Mouse (Mus musculus): Measurements from ENCODE around the gene Col18a1. TPM values are rescaled to one million over a fixed set of nuclear protein-coding genes. Genes with fewer than 3 reads are reported as not detected.
A peak's percentile ranks its signal among the peaks of the same experiment; 100 is the strongest.

Col18a1 gene
- total RNA-seq, 1 experiment, result 414 TPM

DNA sequence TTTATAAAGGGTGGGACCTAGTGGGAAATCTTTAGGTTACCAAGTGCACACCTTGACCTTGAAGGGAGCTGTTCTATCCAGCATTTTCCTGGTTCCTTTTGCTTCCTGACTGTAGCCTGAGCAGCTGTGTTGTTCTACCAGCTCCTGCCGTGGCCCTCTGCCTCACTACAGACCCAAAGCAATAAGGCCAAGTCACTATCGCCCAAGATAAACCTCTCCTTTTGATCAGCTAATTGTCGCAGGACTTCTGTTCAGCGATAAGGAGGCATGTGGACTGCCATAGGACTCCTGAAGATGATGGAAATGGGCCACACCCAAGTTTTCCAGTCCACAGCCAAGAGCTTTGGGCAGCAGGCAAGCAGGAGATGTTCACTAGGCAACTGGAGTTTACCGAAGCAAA is 142.1 kb downstream of the Col18a1 start:
- Histone ChIP-seq H3K4me3 (ENCODE audit: insufficient read depth in 1 of 2, low read depth in 1 of 2, low read length in 2 of 2, poor library complexity in 1 of 2, severe bottlenecking in 1 of 2) (no peak overlapping the region), H3K4me1 (ENCODE audit: control insufficient read depth in 2 of 2, insufficient read depth in 2 of 2, low read length in 2 of 2, poor library complexity in 1 of 2) (0 out of 4 replicates have a peak, but pooled peaks cover 0 to 2% of the 10 kb centered on the region in 2 experiments), H3K27ac (ENCODE audit: insufficient read depth, low read depth, low read length, poor library complexity, severe bottlenecking) (no peak overlapping the region), H3K9ac (ENCODE audit: insufficient read depth, low read depth, low read length, poor library complexity, severe bottlenecking) (no peak overlapping the region), H3K36me3 (ENCODE audit: control insufficient read depth, insufficient read depth, low read length, poor library complexity, severe bottlenecking) (no peaks in the 10 kb centered on the region), H3K9me3 (ENCODE audit: control insufficient read depth, insufficient read depth, low read depth, low read length) (no peaks in the 10 kb centered on the region)
- no peak for TF ChIP-seq HCFC1 (IDR thresholded peaks at IDR 0.05; ENCODE audit: borderline replicate concordance, insufficient read depth, low read length)
- TF ChIP-seq ZNF384 (IDR thresholded peaks at IDR 0.05; ENCODE audit: low read depth, low read length), result no peak
- no peak for TF ChIP-seq MAFK (IDR thresholded peaks at IDR 0.05; ENCODE audit: insufficient read depth, low read depth, low read length)
- TF ChIP-seq CHD2 (IDR thresholded peaks at IDR 0.05; ENCODE audit: low read depth, low read length), result no peak
- no peak for TF ChIP-seq ZC3H11A (IDR thresholded peaks at IDR 0.05; ENCODE audit: borderline replicate concordance, low read depth, low read length)
- in situ Hi-C loops (cut with MboI; ENCODE audit: low sequenced_read_pairs in 2 of 2, unreplicated experiment in 2 of 2), result loop anchor here in 1 of 2 experiments (10.0 kb wide), 1 partner anchor 189 kb away; no protein-coding TSS in a partner anchor
- DNase-seq (ENCODE audit: low read depth, low spot score), result no peak

- no peaks in the 10 kb centered on the region for H3K36me3 ChIP-seq (ENCODE audit: control insufficient read depth, insufficient read depth, low read length, poor library complexity, severe bottlenecking)
Measured at GRCm38 (mm10) chr10:77022301-77023130, 143.8 kb downstream of the Col18a1 start.

GRCm38 (mm10) chr10:77021399-77022052 is 144.8 kb downstream of the Col18a1 start:
- peaks cover 0 to 7% of the 10 kb centered on the region in 2 experiments; a peak in 2 of 4 replicates for H3K4me1 ChIP-seq (ENCODE audit: control insufficient read depth in 2 of 2, insufficient read depth in 2 of 2, low read length in 2 of 2, poor library complexity in 1 of 2)
- no peaks in the 10 kb centered on the region for H3K9me3 ChIP-seq (ENCODE audit: control insufficient read depth, insufficient read depth, low read depth, low read length)
- peak; percentile 91 for DNase-seq (ENCODE audit: low read depth, low spot score)
- H3K4me3 ChIP-seq (ENCODE audit: insufficient read depth in 1 of 2, low read depth in 1 of 2, low read length in 2 of 2, poor library complexity in 1 of 2, severe bottlenecking in 1 of 2), result peak overlapping the region; percentile 31 to 51
- in situ Hi-C loops (cut with MboI; ENCODE audit: low sequenced_read_pairs in 2 of 2, unreplicated experiment in 2 of 2), result loop anchor here in 1 of 2 experiments (10.0 kb wide), 1 partner anchor 187 kb away; no protein-coding TSS in a partner anchor
- TF ChIP-seq HCFC1 (IDR thresholded peaks at IDR 0.05; ENCODE audit: borderline replicate concordance, insufficient read depth, low read length), result 0 out of 2 replicates have a peak, but pooled peaks have one; percentile 33
- no peak for TF ChIP-seq MAFK (IDR thresholded peaks at IDR 0.05; ENCODE audit: insufficient read depth, low read depth, low read length)
- peak; percentile 96 for TF ChIP-seq ZC3H11A (IDR thresholded peaks at IDR 0.05; ENCODE audit: borderline replicate concordance, low read depth, low read length)
- no peak for TF ChIP-seq ZNF384 (IDR thresholded peaks at IDR 0.05; ENCODE audit: low read depth, low read length)
- H3K9ac ChIP-seq (ENCODE audit: insufficient read depth, low read depth, low read length, poor library complexity, severe bottlenecking), result peak overlapping the region; percentile 61; the same call in 1 of the 2 replicates
- H3K27ac ChIP-seq (ENCODE audit: insufficient read depth, low read depth, low read length, poor library complexity, severe bottlenecking), result no peak overlapping the region
- H3K36me3 ChIP-seq (ENCODE audit: control insufficient read depth, insufficient read depth, low read length, poor library complexity, severe bottlenecking), result no peaks in the 10 kb centered on the region

More at GRCm38 (mm10) chr10:77022301-77023130, 143.8 kb downstream of the Col18a1 start:
- in situ Hi-C loops (cut with MboI; ENCODE audit: low sequenced_read_pairs in 2 of 2, unreplicated experiment in 2 of 2), result loop anchor here in 1 of 2 experiments (10.0 kb wide), 1 partner anchor 188 kb away; no protein-coding TSS in a partner anchor
- H3K9me3 ChIP-seq (ENCODE audit: control insufficient read depth, insufficient read depth, low read depth, low read length), result no peaks in the 10 kb centered on the region
- H3K4me3 ChIP-seq (ENCODE audit: insufficient read depth in 1 of 2, low read depth in 1 of 2, low read length in 2 of 2, poor library complexity in 1 of 2, severe bottlenecking in 1 of 2), result no peak overlapping the region
- TF ChIP-seq ZNF384 (IDR thresholded peaks at IDR 0.05; ENCODE audit: low read depth, low read length) (no peak), HCFC1 (IDR thresholded peaks at IDR 0.05; ENCODE audit: borderline replicate concordance, insufficient read depth, low read length) (no peak), ZC3H11A (IDR thresholded peaks at IDR 0.05; ENCODE audit: borderline replicate concordance, low read depth, low read length) (no peak), MAFK (IDR thresholded peaks at IDR 0.05; ENCODE audit: insufficient read depth, low read depth, low read length) (no peak), CHD2 (IDR thresholded peaks at IDR 0.05; ENCODE audit: low read depth, low read length) (no peak)
- no peak for DNase-seq (ENCODE audit: low read depth, low spot score)
- H3K4me1 ChIP-seq (ENCODE audit: control insufficient read depth in 2 of 2, insufficient read depth in 2 of 2, low read length in 2 of 2, poor library complexity in 1 of 2), result 0 out of 4 replicates have a peak, but pooled peaks cover 0 to 2% of the 10 kb centered on the region in 2 experiments
- no peak overlapping the region for H3K27ac ChIP-seq (ENCODE audit: insufficient read depth, low read depth, low read length, poor library complexity, severe bottlenecking)
- H3K9ac ChIP-seq (ENCODE audit: insufficient read depth, low read depth, low read length, poor library complexity, severe bottlenecking), result no peak overlapping the region

GRCm38 (mm10) chr10:77017662-77018061 is 148.7 kb downstream of the Col18a1 start:
- Histone ChIP-seq H3K27ac (ENCODE audit: insufficient read depth, low read depth, low read length, poor library complexity, severe bottlenecking) (no peak overlapping the region), H3K9ac (ENCODE audit: insufficient read depth, low read depth, low read length, poor library complexity, severe bottlenecking) (no peak overlapping the region), H3K36me3 (ENCODE audit: control insufficient read depth, insufficient read depth, low read length, poor library complexity, severe bottlenecking) (no peaks in the 10 kb centered on the region), H3K4me3 (ENCODE audit: insufficient read depth in 1 of 2, low read depth in 1 of 2, low read length in 2 of 2, poor library complexity in 1 of 2, severe bottlenecking in 1 of 2) (no peak overlapping the region), H3K4me1 (ENCODE audit: control insufficient read depth in 2 of 2, insufficient read depth in 2 of 2, low read length in 2 of 2, poor library complexity in 1 of 2) (peaks cover 1 to 11% of the 10 kb centered on the region in 2 experiments; a peak in 2 of 4 replicates), H3K9me3 (ENCODE audit: control insufficient read depth, insufficient read depth, low read depth, low read length) (no peaks in the 10 kb centered on the region)
- in situ Hi-C loops (cut with MboI; ENCODE audit: low sequenced_read_pairs in 2 of 2, unreplicated experiment in 2 of 2), result loop anchor here in 1 of 2 experiments (10.0 kb wide), 1 partner anchor 183 kb away; no protein-coding TSS in a partner anchor
- no peak for DNase-seq (ENCODE audit: low read depth, low spot score)
- TF ChIP-seq HCFC1 (IDR thresholded peaks at IDR 0.05; ENCODE audit: borderline replicate concordance, insufficient read depth, low read length) (no peak), MAFK (IDR thresholded peaks at IDR 0.05; ENCODE audit: insufficient read depth, low read depth, low read length) (no peak), ZNF384 (IDR thresholded peaks at IDR 0.05; ENCODE audit: low read depth, low read length) (no peak), ZC3H11A (IDR thresholded peaks at IDR 0.05; ENCODE audit: borderline replicate concordance, low read depth, low read length) (no peak), CHD2 (IDR thresholded peaks at IDR 0.05; ENCODE audit: low read depth, low read length) (no peak)

All from ES-E14 (cell line).